Mouse (Mus musculus) testis, postnatal 10 days (tissue): ENCODE results near the gene Paxx.
A peak's percentile ranks its signal among the peaks of the same experiment; 100 is the strongest.

Source experiments
- DNase-seq: peaks from one replicate; pipeline ENCODE4 v3.0.0; 2021; ENCODE audit warnings: low spot score

Paxx gene

DNA sequence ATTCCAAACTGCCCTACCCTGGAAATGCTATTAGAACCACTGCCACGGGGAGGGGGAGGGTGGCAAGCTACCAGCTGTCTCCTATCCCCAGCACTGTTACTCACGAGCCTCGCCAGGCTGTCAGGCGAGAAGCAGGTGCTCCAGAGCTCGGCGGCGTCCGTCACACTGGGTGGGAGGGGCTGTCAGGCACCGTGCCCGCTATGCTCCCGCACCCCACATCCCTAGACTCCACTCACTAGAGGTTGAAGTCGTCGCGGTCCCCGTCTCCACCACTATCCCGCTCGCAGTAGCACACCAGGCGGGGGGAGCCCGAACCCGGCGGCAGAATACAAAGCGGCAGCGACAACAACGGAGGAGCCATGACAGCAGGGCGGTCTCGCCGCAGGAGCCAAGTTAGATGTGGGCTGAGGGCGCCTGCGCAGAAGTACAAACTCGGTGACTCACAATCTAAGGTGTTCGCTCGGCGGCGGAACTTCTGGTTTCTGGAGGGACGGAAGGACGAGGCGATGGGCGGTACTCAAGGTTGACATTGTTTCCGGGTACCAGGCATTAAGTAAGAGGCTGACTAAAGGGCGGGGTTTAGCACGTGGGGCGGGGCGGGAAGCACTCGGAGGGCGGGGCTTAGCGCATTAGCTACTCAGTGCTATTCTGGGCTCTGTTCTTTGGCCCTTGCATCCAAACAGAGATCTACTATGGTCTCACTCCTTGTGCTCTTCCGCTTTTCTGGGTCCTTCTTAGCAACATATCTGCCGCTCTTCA, at the start of gene Paxx:
TSS of gene Paxx (minus strand) at position 544 of the 759 bp plus-strand sequence.
- peak; percentile 89 for DNase-seq

DNA sequence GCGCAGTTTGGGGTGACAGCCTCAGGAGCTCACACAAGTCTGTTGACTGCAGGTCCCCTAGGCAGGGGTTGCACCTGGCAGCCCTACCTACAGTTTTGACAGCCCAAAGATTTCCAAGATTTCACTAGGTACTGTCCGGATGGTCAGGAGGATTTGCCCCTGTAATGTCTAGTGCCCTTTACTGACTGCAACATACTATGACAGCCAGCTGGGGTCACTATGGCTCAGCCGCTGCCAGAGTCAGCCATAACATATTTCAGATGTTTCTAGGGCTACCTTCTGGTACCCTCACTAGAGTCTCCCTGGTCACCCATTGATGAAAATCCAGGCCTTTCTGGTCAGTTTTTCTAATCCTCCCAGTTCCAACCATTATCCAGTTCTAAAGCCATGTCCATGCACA, 49.0 kb upstream of the Paxx start:
- no peak for DNase-seq

GRCm38 (mm10) chr2:25506964-25507363, 46.1 kb upstream of the Paxx start:
- DNase-seq, result no peak

DNA sequence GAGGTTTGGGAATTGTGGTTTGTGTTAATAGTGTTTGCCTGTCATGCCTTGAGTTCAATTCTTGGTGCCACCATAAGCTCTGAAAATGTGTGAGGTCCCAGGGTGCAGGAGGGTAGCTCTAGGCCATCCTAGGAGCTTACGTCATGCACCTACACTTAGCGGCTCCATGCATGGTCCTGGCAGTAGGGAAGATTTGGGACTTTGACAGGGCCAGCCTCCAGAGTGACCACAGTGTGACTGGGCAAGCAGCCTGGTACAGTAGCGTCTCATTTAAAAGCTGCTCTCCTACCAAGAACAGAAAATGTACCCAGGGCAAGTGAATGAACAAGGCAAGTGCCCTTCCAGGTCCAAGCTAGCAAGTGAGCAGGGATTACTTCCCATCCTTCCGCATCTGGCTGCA, 45.0 kb upstream of the Paxx start:
- DNase-seq, result no peak

DNA sequence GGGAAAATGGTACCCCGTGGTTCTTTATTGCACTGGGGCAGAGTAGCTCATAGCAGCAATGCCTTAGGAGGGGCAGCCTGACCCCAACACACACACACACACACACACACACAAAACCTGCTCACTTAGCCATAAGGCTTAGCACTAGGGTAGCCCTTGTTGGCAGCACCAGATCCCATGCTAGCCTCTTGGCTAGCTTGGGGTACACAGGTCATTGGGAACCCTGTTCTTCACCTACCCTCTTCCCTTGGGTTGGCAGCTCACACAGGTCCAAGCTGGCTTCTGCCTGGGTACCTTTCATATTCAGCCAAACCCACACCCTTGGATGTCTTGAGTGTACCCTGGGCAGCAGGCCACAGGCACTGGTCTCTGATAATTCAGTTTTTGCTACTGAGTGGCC, 44.1 kb upstream of the Paxx start:
- DNase-seq, result no peak

DNA sequence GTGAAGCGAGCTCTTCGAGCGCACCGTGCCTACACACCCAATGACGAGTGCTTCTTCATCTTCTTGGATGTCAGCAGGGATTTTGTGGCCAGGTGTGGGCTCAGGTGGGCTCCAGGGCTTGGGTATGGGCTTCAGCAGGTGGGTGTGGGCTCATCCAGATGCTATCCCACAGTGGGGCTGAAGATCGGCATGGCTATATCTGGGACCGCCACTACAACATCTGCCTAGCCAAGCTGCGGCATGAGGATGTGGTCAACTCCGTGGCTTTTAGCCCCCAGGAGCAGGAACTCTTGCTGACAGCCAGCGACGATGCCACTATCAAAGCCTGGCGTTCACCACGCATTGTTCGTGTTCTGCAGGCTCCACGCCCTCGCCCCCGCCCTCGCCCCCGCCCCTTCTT, 43.6 kb upstream of the Paxx start:
- DNase-seq, result no peak

DNA sequence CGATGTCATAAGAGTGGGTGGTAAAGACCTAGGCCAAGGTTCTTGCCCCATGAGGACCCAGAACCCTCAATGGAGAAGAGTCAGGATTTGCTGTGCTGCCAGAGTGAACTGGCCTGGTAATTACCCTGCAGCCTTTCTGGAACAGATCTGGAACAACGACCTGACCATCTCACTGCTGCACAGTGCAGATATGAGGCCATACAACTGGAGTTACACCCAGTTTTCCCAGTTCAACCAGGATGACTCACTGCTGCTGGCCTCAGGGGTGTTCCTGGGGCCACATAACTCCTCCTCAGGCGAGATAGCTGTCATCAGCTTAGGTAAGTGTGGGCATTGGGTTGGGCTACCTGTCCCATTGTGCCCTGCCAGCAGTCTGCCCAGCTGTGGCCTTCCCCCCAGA, 41.8 kb upstream of the Paxx start:
- DNase-seq, result no peak

GRCm38 (mm10) chr2:25501593-25502486, 40.9 kb upstream of the Paxx start, which contains the start of gene C8g:
C8g (minus strand) TSS chr2:25501719.
- DNase-seq, result no peak

DNA sequence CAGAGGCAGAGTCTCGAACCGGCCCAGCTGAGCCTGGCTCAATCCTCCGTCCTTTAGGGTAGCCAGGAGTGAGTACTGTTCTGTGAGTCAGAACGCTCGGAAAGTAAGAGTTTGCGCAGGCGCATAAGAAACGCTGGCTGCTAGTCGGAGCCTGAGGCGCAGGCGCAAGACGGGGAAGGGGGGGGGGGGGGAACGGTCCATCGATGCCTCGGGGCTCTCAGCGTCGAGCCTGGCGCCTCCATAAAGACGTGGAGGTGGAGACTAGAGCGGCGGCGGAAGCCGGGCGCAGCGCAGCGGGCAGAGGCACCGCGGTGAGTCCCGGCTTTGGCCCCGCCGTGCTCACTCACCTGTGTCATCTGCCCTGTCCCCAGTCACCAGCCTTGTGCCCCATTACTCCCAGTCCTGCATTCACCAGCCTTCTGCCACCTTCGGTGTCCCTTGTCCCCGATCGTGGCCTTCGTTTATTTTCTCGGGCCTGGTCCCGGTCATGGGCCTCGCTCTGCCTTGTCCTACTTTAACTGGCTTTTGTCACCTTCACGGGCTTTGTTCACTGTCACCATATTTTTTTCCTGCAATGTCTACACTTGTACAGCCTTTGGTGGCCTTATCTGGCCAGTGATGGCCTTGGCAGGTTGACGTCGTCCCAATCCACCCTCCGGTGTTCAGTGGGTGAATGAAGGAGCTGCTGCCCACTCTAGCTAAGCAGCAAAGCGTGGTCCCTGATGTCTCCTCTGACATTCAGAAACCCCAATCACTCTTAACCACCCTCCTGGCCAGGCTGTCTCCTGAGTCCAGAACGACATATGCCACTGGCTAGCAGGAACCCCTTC, 39.9 kb upstream of the Paxx start, which contains the start of gene Fbxw5:
TSS of gene Fbxw5 (plus strand) at position 175 of the 830 bp plus-strand sequence.
- peak; percentile 84 for DNase-seq

DNA sequence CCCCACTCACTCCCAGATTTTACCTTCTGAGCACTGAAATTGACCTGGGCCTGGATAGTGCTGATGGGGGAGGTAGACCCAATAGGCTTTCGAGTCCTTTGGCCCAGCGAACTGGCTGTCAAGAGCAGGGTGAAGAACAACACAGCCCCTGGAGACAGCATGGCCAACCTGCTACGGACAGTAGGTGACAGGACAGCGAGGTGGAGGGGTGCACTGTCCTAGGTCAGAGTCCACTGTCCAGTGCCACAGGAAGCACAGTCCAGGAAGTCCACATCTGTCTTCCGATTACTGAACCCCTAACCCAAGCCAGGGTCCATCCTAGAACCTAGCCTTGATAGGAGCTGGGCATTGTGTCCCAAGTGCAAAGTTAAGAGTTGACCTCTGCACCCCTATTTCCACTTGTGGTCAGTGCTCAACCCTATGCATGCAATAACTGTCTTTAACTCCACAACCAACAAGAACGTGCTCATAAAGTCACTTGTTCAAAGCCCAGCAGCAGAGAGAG, 39.2 kb upstream of the Paxx start:
- no peak for DNase-seq

DNA sequence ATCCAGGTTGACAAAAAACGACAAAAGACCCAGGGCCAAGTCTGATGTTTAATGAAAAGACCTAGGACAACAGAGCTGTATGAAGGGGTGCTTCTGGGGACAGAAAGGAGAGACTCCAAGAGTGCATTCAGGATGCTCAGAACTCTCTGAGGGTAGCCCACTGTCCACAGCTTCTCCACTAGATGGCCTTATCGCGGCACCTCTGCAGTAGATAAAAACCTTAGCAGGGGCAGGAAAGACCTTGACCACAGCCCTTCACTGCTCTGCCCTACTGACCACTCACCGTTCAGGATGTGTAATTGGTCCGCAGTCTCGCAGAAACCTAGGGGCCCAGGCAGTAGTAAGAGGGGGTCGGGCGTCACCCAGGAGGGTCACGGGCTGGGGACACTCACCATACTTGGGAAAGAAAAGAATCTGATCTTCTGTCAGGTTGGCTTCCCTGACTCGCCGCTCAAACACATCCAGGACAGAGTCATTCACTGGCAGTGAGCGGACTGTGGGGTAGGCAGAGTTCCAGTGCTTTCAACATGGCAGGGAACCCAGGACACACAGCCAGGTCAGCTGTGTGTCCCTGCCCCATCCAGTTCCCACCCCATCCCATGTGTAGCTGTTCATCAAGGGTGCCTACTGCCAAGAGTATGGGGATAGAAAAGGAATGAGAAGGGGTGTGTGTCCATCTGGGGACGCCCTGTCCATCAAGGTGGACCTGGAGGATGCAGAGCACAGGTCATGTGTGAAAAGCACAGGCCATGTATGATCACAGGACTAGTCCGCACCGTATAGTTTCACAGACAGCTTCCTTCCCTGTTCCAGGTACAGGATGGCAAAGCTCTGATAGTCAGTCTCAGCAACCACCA, 38.0 kb upstream of the Paxx start:
- DNase-seq, result no peak

GRCm38 (mm10) chr2:25497846-25498575, 37.1 kb upstream of the Paxx start:
- DNase-seq, result no peak

GRCm38 (mm10) chr2:25496462-25496861, 35.6 kb upstream of the Paxx start:
- DNase-seq, result no peak

DNA sequence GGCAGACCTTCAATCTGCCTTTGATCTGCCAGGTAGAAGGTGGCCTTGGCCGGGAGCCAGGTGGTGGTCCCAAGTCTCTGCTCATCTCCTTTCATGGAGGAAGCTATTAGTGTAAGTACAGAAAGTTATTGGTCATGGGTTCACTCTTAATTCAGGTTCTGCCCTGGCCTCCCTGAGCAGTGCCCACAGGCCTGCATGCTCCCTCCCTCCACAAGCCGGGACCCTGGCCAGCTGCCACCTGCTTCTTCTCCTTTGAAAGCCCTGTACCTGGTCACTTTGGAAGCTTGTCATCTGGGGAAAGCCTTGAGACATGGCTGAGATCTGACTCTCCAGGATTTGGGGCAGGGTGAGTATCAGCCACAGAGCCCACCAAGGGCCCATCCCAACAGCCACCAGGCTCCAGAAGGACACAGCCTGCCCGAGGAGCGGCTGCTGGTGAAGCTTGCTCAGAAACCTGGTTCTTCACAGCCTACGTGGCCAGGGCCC, 32.6 kb upstream of the Paxx start, which contains the start of gene Lcn12:
TSS of gene Lcn12 (minus strand) at position 436 of the 486 bp plus-strand sequence.
- peak; percentile 51 for DNase-seq

- no peak for DNase-seq
These were observed 32.1 kb upstream of the Paxx start for GRCm38 (mm10) chr2:25492988-25493387.

- DNase-seq, result no peak
These were observed 27.8 kb upstream of the Paxx start for GRCm38 (mm10) chr2:25488671-25489068.

GRCm38 (mm10) chr2:25487965-25488670, 27.2 kb upstream of the Paxx start:
- no peak for DNase-seq

DNA sequence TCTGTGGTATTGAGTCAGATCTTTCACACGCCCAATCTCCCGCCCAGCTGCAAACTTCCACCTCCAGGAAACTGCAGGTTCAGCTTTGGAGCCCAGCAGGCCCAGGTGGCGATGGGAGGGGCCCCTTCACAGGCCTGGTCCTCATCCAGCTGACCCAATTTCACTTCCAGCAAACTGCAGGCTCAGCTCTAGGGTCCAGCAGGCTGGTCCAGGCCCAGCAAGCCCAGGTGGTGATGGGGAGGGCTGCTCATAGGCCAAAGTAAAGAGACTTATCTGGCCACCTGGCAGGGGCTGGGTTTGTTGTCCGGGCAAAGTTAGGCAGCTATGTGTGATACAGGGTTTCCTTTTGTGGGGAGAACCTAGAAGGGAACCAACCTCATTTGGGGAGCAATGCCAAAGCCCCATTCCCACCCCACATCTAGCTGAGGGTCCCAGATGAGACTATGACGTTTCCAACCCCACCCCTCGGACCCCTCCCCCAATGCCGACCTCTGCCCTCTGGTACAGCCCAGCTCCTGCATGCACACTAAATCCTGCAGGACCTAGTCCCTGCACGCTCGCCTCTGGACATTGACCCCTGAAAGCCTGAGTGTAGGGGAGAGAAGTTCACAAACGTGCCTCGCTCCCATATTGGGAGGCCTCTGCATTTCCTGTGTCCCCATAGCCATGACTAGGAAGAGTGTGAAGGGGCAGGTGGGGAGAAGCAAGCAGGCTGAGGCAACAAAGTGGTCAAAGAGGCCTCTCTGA, 24.2 kb upstream of the Paxx start:
- no peak for DNase-seq

DNA sequence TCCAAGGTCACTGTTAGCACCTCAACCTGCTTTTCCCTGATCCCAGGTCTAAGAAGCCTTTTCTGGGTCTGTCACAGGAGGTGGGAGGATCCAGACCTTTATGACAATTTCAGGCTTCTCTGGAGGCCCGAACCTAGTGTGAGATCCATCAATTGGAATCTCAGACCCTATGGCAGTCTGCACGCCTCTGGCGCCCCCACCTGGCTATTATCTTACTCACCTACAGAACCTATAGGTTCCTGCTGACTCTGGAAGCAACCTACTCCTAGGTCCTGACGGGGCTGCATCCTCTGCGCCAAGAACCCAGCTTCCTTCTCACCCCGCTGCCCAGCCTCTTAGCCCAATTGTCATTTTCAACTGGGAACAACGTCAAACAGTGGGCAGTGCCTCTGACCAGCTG, 22.1 kb upstream of the Paxx start:
- DNase-seq, result no peak
